Mouse (Mus musculus): Measurements from ENCODE around the gene Cfap70.
A peak's percentile ranks its signal among the peaks of the same experiment; 100 is the strongest.

Gene Cfap70

DNA sequence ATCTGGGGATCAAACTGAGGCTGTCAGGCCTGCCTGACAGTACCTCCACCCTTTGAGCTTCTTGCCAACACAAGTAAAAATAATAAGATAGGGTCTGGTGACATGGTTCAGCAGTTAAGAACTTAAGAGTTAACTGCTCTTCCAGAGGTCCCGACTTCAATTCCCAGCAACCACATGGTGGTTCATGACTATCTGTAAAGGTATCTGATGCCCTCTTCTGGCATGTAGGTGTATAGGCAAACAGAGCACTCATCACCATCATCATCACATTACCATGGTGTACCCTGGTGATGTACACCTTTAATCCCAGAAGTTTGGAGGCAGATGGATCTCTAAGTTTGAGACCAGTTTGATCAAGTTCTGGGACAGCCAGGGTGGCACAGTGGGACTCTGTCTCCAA lies 23.4 kb downstream of the Cfap70 start:
- no peak for DNase-seq (ENCODE audit: extremely low read depth, low read depth)

DNA sequence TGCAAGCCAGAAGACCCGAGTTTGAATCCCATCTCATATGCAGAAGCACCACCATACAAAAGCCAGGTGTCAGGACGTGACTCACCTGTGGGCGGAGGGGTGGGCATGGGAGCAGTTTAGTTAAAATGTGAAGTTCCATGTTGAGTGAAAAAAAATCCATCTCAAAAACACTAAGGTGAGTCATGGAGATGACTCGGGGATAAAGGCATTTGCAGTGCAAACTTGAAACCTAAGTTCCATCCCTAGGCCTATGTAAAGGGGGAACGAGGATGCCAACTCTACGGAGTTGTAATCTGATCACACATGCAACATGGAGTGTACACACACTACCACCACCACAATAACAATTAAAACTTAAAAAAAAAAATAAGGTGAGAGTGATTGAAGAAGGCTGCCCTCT lies 29.0 kb downstream of the Cfap70 start:
- DNase-seq (ENCODE audit: extremely low read depth, low read depth), result no peak

DNA sequence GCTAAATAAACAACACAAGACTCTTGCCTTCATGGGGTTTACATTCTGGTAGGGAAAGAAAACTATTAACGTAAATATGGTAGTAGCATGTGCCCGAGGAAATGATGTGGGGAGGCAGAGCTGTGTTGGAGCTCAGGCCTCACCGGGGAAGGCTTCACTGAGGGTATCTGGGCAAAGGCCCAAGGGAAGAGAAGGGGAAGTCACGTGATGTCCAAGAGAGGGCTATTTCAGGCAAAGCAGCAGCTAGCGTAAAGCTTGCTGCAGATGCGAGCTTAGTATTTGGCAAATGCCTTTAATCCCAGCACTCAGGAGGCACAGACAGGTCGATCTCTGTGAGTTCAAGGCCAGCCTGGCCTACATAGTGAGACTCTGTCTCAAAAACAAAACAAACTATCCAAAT lies 29.8 kb downstream of the Cfap70 start:
- no peak for DNase-seq (ENCODE audit: extremely low read depth, low read depth)

DNA sequence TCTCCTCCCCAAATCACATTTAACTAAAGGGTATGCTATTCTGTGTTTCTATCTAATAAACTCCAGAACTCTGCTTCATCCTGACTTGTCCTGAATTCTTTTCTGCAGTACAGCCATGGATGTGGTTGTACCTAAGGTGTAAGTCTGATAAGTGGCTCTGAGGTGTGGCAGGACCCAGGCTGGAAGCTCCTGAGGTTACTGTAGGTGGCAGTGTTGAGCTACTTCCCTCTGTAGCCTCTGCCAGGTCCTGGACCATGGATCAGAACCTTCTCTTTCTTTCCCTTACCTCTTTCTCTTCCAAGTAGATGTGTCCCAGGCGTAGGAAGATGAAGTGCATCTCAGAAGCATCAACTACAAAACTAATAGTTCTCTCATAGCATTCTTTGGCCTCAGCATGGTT lies 52.0 kb downstream of the Cfap70 start:
- DNase-seq (ENCODE audit: extremely low read depth, low read depth), result no peak

DNA sequence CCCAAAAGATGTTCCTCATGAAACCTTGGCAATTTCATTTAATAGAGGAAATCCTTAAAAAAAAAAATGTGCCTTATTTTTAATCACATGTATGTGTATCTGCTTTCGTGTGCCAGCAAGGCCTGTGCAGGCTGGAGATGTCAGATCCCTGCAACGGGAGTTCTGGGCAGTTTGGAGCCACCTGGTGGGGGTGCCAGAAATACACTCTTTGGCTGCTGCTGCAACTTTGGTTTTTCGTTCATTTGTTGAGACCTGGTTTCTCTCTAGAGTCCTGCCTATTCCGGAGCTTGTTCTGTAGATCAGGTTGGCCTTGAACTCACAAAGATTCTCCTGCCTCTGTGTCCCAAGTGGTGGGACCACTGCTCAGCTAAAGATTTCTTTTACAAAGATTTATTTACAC lies 53.2 kb downstream of the Cfap70 start:
- no peak for DNase-seq (ENCODE audit: extremely low read depth, low read depth)

DNA sequence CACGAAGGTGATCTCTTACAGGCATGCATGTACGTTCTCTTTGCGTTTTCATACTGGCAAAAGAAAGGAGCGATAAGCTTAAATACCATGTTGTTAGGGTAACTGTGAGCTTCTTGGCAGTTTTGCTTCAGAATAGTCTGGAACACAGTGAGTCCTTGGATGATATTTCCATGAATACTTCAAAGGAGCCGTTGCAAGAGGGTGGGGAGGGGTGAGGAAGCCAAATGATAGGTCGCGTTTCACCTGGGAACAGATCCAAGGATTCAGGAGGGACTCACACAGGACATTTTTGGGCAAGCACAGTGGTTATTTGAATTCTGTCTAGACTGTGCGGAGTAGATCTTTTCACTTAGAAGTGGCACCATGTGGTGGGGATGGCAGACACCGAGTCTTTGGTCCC lies 54.8 kb downstream of the Cfap70 start:
- DNase-seq (ENCODE audit: extremely low read depth, low read depth), result no peak

DNA sequence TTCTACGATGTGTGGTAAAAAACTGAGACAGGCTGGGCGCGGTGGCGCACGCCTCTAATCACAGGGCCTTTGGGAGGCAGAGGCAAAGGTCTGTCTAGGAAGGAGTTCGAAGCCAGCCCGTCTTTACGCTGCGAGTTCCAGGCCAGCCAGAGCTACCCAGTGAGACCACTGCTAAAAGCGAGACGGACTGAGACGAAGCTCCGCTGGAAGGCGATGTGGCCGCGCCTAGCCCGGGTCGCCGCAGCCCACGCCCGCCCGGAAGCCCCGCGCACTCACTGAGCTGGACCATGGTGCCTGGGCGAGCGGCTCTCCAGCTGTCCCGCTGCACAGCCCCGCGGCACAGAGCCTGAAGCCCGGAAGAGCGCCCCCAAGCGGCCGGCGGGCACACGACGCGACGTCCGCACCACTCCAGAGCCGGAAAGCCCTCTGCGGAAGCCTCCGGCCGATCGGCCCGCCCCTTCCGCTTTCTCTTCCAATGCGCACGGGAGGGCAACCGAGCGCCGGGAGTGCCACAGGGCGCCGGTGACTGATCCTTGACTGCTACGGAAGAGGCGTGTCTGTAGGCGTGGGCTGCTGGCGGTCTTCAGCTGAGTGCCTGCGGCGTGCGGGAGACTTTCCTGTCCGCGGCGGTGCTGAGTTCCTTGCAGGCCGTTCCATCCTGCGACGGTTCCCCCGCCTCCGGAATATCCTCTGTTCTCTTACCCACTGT lies 58.7 kb downstream of the Cfap70 start, which contains the start of gene Mrps16:
TSS of gene Mrps16 (minus strand) at position 430 of the 709 bp plus-strand sequence.
- peak; percentile 88 for DNase-seq (ENCODE audit: extremely low read depth, low read depth)

DNA sequence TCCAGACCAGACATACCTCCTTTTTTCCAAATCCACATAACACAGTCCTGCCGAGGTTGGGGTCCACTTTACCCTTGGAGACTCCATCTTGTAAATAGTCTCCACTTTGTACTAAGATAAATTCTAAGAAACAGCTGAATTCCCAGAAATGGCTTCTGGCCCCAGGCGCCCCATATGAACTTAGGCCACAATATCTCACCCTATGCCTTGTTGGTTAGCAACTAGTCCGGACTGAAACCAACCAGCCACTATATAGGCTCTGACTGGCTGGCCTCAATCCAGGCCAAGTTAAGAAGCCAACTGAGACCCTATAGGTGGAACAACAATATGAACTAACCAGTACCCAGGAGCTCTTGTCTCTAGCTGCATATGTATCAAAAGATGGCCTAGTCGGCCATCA lies 59.7 kb downstream of the Cfap70 start:
- no peak for DNase-seq (ENCODE audit: extremely low read depth, low read depth)

DNA sequence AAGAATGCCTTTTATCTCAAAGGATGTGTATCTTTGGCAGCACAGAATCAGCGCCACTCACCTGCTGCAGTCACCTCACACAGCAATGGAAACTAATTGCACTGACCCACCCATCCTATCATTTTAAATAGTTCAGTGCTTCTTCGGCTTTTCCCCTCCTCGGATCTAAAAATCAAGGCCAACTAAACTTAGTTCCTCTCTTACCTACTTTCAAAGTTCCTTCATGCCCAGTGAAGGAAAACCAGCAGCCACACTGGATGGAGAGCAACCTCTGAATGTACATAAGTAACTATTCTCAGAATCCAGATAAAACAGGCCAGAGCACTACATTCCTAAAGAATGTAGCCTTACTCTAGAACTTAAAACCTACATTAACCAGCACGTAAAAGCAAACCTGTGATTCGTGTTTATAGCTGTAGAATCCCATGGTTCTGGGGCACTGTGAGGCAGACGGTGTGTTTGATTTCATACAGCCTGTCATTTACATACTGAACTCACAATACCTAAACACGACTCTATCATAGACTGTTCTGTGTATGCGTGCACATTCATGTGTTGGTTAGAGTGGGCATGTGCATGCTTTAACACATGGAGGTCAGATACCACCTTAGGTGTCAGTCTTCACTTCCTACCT lies 62.5 kb downstream of the Cfap70 start:
- DNase-seq (ENCODE audit: extremely low read depth, low read depth), result no peak

DNA sequence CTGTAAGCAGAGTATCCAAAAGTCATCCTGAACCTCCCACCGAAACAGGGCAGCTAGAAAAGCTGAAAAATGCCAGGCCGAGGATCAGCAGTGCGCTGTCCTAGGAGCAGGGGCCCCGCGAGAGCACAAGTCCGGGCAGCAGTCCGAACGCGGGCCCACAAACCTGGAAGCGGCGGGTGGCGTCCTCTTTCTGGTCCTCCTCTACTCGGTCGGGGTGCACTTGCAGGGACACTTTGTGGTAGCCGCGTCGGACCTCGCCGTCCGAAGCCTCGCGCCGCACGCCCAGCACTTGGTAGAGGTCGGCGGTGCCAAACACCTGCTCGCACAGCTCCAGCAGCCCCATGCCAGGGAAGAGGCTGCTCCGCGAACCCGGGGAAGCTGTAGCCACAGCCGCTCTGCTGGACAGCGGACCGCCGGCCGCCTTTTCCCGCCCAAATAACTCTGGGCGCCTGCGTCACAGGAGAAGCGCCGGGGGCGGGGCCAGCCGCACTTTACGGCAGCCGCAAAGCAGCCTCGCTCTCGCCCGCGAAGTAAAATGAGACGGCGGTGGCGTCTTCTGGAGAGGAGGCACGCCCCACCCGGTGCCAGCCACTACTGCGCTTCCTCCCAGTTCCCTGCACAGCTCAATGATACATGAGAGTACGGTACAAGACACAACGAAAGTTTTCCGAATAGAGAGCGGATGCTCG lies 63.4 kb downstream of the Cfap70 start, which contains the start of gene Dnajc9:
TSS of gene Dnajc9 (minus strand) at position 470 of the 689 bp plus-strand sequence.
- peak; percentile 71 for DNase-seq (ENCODE audit: extremely low read depth, low read depth)

DNA sequence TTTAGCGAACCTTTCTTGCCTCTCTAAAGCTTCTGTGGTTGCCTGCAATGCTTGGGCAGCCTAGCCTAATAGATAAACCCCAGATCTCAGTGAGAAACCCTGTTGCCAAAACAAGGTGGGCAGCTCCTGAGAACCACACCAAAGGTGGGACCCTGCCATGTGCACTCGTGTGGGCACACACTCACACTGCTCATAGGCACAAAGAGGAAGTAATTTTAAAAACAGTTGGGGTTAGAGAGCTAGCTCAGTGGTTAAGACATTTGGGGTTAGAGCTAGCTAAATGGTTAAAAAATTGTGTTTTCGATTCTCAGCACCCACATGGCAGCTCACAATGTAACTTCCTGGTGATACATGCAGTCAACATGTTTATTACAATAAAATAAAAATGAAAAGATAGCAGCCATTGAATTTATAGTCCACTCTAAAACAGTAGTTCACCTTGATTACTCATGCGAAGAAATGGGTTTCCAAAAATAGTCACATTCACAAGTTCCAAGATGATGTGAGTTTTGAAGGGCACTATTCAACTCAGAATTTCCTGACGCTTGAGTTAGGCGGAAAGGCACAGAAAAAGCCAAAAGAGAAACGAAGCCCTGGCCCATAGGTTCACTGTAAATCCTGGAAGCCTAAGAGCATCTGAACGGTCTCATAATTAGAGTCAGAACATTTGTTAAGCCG lies 72.1 kb downstream of the Cfap70 start:
- DNase-seq (ENCODE audit: extremely low read depth, low read depth), result no peak

DNA sequence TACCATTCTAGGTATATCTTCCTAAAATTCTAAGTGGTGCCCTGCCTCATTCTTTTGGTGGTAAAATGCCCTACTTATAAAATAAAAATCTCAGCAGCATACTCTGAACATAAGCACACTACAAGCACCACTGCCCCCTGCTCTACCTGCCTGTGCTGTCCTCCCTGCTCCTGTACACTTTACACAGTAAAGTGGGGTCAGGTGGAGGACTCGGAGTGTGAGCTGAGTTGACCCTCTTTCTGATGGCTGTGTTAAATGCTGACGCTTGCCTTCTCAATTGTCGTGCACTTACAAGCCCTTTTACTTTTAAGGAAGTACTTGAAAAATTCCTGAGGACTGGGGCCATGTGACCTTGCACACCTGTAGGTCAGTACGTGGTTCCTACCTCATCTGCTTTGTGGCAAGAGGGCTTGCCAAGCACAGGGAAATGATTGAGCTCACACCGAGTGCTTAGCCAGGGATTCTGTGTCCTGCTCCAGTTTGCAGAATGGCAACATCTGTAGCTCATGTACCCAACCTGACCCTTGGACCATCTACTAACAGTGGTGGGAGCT lies 72.9 kb downstream of the Cfap70 start:
- no peak for DNase-seq (ENCODE audit: extremely low read depth, low read depth)

DNA sequence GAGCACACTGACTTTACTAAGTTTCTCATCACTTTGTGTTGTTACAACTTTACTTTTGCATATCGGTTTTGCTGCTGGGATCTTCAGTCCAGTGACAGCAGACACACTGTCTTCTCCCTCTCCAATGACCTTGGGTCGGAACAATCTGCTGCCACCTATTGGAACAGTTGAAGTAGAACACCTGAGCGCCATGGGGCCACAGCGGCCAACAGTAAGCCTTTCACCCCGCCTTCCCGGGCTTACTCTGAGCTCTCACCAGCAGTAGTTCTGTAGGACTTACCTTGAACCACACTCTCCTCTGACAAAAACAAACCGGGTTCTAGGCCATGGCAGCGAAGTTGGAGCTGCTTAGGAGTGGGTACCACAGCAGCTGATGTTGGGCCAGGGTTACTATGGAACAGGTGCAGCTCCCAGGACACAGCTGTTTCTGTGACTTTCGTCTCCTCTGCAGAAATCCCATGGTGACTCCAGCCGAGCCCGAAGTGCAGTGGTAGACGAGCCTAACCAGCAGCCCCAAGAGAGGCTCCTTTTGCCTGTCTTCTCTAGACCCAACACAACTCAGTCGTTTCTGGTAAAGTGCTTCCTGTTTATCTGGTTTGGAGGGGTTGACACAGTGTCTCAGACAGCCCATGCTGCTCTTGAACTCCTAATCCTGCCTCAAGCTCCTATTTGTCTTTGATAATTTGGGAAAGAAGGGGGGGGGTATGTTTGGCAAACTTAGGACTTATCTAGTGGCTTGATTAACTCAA lies 73.5 kb downstream of the Cfap70 start:
- DNase-seq (ENCODE audit: extremely low read depth, low read depth), result no peak

DNA sequence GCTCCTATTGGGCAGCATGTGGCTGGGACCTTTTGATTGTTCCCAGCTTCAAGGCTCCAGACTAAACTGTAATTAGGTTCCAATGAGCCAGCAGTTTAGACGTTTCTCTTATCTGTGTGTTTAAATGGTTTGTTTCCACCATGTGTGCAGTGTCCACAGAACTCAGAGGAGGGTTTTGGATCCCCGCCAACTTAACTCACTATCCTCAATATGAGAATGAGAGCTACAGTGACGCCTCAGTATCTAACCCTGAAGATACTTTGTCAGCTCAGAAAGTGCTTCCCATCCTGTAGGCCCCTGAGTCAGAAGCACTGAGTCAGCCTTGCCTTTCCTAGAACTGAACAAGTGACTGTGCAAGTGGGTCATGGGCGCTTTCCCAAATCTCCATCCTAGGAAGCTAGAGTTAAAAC lies 74.9 kb downstream of the Cfap70 start:
- peak; percentile 81 for DNase-seq (ENCODE audit: extremely low read depth, low read depth)

DNA sequence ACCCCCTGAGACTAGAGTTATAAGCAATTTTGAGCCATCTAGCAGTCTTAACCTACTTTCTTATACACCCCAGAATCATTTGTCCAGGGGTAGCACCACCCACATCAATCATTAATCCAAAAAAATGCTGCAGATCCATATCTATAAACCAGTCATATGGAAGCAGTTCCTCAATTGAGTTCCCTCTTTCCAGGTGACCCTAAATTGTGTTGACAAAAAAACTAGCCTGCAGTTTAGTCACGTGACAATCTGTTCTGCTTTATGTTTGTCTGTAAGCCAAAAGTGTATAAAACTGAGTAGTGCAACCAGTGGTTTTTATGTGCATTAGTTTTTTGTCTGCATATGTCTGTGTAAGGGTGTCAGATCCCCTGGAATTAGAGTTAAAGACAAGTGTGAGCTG lies 80.2 kb downstream of the Cfap70 start:
- no peak for DNase-seq (ENCODE audit: extremely low read depth, low read depth)

DNA sequence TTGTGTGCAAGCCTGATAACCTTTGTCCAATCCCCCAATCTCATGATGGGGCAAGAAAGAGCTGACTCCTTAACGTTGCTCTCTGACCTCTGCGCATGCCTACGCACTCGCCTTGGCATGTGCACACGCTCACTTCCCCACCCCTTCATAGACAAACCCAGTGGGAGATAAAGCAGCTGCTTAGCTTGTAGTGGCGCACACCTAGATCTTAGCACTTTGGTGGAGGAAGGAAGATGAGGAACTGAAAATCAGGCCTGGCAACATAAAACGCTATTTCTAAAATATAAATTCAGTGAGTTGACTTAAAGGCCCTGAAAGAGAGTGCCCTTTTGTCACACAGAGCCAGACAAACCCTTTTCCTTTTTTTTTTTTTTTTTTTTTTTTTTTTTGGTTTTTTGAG lies 81.2 kb downstream of the Cfap70 start:
- DNase-seq (ENCODE audit: extremely low read depth, low read depth), result no peak

DNA sequence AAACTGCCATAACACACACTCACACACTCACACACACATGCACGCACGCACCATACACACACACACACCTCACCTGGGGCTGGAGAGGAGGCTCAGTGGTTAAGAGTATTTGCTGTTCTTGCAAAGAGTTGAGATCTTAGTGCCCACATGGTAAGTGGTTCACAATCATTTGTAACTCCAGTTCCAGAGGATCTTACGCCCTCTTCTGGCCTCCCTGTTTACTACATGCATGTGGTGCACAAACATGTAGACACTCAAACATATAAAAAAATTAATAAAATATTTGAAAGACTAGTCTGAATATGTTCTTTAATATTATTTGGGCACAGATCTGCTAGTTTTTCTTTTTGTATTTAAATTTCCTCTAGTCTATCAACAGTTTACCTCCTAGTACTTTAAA lies 83.8 kb downstream of the Cfap70 start:
- DNase-seq (ENCODE audit: extremely low read depth, low read depth), result no peak

DNA sequence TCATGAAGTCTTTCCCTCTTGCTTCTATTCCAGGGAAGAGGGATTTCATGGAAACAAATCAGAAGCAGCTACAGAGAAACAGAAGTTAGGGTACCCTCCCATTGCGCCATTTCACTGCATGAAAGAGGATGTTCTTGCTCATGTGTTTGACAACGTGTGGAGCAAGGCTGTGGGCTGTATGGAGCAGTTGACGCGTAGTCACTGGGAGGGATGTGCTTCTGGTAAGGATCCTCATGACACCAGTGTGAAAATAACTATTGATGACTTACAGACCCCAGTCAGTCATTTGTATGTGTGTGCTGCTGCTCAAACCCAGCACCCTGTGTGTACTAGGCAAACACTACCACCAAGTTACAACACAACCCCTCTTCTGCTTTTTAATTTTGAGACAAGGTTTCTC lies 88.8 kb downstream of the Cfap70 start:
- no peak for DNase-seq (ENCODE audit: extremely low read depth, low read depth)

DNA sequence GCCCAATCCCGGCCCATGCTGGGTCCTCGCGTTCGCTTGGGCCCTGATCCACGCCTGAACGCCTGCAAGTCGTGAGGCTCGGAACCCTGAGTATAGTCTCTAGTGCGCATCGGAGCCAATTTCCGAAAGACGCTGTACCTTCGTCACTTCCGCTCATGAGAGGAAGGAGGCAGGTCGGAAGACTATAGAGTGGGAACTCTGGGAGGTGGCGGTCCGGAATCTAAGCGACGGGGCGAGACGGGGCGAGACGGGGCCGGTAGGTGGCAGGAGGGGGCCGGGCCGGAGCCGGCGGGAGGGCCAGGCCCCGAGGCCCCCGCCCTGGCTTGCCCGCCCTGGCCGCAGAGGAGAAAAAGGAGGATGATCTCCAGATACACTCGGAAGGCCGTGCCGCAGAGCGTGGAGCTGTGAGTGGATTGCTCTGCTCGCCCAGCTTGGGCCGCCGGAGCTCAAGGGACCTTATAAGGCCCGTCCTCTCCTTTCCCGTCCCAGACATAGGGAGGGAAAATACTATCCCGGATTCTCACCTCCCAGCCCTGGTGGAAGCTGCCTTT lies 104.0 kb downstream of the Cfap70 start, which contains the start of the genes Ecd and Fam149b:
TSS of gene Ecd (minus strand) at position 131 of the 551 bp plus-strand sequence.
TSS of gene Fam149b (plus strand) at position 172 of the 551 bp plus-strand sequence.
- DNase-seq (ENCODE audit: extremely low read depth, low read depth), result peak; percentile 94

DNA sequence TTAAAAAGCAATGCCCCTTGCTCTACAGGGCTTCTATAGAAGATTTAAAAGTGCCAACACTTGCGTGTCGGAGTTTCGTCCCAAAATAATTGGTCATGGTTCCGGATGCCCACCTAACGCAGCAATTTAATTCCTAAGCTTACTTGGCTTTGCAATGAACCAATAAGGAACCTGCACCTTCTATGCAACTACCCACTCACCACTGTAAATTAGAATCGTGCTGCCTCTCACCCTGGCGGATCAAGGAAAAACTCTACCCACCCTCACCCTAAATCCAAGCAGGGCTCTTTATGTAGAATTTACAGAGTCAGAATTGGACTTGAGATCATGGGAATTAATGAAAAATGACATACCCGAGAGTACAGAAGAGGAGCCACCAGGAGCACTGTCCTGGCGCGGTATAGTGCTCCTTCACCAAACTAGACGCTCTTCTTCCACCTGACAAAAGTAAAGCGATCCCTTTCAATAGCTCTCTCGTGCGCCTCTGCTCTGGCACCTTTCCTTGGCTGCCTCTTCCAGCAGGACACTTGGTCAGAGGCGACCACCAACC lies 104.5 kb downstream of the Cfap70 start:
- DNase-seq (ENCODE audit: extremely low read depth, low read depth), result peak; percentile 64

Measured in MEL-GATA-1-ER (cell line).